Mouse (Mus musculus) heart, postnatal 36 days (tissue): ENCODE measurements around the gene Cntn5. TPM values are rescaled to one million over a fixed set of nuclear protein-coding genes. Genes with fewer than 3 reads are reported as not detected.
"Not testable (repeated sequence)": the region's sequence is repeated elsewhere in the genome, so short reads cannot be mapped to it uniquely, and the experiment has no call there.

Experiments used
- DNase-seq, 2 experiments: peaks; one replicate each; pipeline ENCODE4 v3.0.0; 2021 to 2022
- intact Hi-C: fragments of 180-260 bp; cut with DNase I; formaldehyde crosslinking; loops from one replicate; pipeline ENCODE4 v1.15.1; 2025
- total RNA-seq, 2 experiments: library from RNA; stranded (reverse); gene quantifications; 2 replicates each; pipeline ENCODE4 v1.2.3; 2021

Cntn5 gene
- total RNA-seq, 2 experiments from 2014 or later = 0.14 to 0.19 TPM

DNA sequence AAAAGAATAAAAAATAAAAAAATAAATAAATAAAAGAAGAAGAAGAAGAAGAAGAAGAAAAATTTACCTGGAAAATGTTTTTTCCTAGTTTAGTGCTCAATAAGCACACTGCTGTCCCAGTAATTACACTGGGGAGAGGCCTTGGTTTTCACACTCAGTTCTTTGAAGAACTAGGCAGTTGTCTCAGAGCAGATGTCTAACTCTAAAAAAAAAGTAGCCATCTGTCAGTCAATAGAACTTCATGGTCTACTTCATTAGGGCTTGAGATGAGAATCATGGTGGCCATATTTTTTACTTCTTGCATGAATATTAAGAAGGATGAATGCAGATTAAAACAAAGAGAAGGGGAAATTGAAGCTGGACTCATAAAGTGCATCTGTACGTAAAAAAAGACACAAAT is 246.5 kb downstream of the Cntn5 start:
- intact Hi-C loops = no loop called here
- no peak for DNase-seq

GRCm38 (mm10) chr9:10657144-10657748 is 247.3 kb downstream of the Cntn5 start:
- no peak for DNase-seq
- intact Hi-C loops = no loop called here

DNA sequence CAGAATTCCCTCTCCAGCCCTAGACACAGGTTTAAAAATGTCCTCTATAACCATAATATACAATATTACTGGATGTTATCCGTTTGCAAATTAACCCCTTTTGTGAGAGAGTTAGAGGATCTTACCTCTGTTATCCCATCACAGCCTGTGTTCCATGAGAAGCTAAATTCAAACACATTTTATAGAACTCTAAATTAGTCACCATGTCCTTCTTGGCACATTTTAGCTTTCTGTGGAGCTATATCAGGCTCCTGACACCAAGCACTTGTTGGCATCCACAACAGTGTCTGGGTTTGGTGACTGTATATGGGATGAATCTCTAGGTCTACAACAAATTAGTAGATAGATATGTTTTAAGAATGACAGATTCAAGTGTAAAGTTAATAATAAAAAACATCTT is 253.9 kb downstream of the Cntn5 start:
- intact Hi-C loops = no loop called here
- no peak for DNase-seq

DNA sequence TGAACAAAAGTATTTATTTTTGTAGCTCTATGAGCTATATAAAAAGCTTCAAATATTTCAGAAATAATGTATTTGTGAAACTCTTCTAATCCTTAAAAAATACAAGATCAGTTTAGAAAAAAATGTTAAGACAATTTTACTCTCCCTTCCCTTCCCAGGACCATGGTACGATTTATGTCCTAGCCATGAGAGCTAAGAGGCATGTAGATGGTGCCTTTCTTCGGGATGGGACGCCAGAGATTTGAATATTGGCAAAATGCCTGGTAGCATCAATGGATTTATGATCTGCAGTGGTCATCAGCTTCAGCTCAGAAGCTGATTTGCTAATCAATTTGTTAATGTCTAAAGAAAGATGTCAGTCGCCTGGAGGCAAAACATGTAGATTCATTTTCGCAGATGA is 258.6 kb downstream of the Cntn5 start:
- no peak for DNase-seq
- intact Hi-C loops = no loop called here

GRCm38 (mm10) chr9:10645045-10645830 is 259.3 kb downstream of the Cntn5 start:
- intact Hi-C loops = no loop called here
- DNase-seq = peak; percentile 31 to 44

GRCm38 (mm10) chr9:10618036-10618435 is 286.5 kb downstream of the Cntn5 start:
- no peak for DNase-seq
- intact Hi-C loops = no loop called here

DNA sequence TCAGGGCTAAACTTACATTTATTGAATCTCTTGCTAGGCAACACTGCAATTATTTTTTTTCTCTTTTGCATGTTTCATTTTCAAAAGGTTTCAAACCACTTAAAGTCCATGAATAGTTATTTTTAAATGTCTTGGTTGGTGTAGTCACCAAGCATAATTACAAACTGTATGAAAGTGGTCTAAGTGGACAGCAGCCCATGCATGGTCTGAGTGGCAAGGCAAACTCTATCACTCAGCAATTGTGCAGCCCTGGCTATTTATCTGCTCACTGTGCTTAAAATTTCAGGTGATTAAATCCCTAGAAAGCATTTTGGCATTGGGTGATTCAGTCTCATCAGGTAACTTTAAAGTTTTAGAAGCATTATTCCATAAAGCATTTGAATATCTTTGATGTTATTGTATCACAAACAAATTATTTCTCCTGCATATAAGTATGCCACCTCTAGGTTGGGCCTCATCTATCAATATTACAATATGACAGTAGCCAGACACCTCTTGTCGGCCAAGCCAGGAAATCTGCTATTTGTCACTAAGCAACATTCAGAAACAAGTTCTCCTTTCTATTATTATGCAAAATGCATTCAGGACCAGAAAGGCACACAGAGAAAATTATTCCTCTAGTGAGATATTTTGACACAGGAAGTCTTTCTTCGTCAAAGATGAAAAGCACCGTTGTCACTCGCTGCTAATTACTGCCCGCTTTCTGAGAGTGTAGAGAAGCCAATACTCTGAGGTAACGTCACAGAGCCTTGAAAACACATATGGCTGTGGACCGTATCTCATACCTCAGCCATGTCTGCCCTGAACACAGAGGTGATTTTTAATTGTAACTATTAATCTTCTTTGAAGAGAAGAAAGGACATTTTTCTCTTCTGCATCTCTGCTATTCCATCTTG is 329.0 kb downstream of the Cntn5 start:
- intact Hi-C loops = no loop called here
- DNase-seq = no peak

DNA sequence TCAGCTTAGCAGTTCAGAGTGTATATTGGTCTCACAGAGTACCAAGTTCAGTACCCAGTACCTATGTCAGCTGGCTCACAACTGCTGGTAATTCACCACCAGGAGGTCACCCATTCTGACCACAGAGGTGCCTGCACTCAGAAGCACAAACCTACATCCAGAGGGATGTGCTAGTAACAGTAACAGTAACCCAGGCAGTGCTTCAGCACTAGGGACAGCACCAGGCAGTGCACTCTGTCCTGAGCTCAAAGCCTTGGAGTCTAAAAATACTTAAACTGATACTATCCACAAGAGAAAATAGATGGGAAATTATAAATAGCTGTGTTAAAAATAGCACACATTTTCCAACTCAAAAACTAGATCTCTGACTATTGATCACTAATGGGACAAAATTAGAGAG is 334.7 kb downstream of the Cntn5 start:
- DNase-seq = no peak
- intact Hi-C loops = no loop called here

- intact Hi-C loops, DNase-seq: not testable (repeated sequence)
These were observed 363.7 kb downstream of the Cntn5 start for GRCm38 (mm10) chr9:10540877-10541276.

DNA sequence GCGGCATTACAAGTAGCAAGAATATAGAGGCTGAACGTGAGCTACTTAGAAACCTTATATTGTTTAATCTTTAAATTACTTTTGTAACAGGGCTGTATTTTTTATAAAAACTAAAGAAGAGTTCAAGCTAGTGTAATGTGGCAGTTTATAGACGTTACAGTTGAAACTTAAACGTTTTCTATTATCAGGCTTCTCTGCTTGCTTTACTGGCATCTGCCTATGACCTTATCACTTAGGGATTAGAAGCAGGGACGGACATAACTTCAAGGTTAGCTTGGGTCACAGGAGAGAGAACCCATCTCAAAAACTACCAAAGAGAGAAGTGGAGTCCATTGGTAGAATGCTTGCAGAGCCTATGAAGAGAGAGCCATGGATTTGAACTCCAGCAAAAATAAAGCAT is 372.3 kb downstream of the Cntn5 start:
- intact Hi-C loops = no loop called here
- no peak for DNase-seq

- DNase-seq = no peak
- intact Hi-C loops = no loop called here
These were observed 373.5 kb downstream of the Cntn5 start for GRCm38 (mm10) chr9:10531087-10531486.

DNA sequence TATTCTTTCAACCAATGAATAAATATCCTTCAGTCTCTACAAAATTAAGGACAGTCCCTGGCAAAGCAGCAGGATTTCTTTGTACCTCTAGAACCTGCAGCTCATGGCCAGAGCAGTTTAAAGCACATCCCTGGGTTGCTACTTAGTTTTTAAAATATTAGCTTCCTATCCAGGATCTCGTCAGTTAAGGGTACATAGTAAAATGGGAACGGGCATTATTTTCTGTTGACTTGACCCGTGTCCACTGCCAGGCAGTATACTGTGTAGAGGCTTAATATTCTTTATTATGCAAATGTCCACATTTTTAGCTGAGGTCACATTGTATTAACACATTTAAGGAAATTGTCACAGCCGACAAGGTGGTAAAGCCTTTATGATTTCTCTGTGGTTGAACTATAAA is 375.0 kb downstream of the Cntn5 start:
- no peak for DNase-seq
- intact Hi-C loops = no loop called here

GRCm38 (mm10) chr9:10529113-10529512 is 375.5 kb downstream of the Cntn5 start:
- intact Hi-C loops = no loop called here

DNA sequence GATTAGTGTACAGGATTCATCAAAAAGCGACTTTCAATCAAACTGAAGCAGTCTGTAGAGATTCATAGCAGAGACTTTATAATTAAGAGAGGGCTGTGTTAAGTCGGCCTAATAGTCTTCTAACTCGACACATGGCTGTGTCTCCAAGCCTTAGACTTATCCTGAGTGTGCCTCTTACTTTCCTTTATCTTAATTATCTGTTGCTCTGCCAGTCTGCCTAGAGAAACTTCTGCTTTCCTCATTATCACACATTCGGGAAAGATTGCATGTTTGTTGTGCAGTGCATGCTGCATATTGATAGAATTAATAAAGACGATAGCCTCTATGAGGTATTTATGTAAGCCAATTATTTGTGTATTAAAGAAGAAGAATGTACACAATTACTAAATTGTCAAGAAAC is 375.9 kb downstream of the Cntn5 start:
- DNase-seq = no peak
- intact Hi-C loops = no loop called here

More at GRCm38 (mm10) chr9:10529113-10529512, 375.5 kb downstream of the Cntn5 start:
- DNase-seq = no peak

DNA sequence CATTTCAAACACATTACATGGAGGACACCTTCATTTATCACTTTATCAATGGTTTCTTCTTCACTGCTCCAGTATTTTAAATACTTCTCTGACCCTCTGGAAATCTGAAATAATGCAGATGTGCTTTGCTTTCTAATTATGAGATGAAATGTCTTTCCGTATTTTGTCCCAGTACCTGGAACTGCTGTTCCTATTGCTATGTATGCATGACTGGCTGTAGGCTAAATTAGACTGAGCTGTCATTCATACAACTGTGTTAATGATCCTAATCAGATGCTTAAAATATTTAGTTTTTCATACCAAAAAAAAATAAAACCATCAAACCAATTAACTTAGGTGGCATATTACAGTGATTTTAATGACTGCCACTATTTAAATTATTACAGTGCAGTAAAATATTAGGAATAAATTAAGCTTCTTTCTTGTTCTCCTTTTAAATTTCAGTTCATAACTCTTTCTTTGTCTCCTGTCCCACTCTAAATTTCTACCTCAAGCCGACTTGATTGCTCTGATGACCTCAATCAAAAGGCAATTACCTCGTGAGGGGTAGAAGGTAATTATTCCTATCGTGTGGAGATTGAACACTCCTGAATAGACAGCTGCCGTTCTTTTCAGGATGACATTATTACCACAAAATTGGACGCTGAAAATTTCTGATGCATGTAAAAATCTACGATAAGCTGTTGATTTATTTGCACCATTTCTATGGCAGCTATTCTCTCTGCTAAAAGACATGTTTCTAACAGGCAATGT is 378.5 kb downstream of the Cntn5 start:
- intact Hi-C loops = no loop called here
- no peak for DNase-seq

- no peak for DNase-seq
- intact Hi-C loops = no loop called here
These were observed 382.0 kb downstream of the Cntn5 start for GRCm38 (mm10) chr9:10522604-10523003.

DNA sequence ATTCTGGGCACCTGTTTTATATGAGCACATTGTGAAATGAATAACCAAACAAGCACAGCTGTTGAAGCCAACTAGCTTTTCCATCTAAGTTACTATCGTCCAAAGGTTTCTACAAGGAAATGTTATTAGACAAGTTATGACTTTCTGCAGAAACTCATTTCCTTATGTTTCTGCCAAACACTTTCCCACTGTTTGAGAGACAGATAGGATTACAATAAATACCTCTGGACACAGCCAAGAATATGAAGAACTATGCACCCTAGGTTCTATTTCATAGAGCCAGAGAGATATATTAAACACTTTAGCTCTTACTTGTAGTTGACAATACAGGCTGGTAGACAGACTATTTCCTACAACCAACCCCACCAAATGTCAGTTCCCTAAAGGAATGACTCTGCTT is 383.5 kb downstream of the Cntn5 start:
- intact Hi-C loops = no loop called here
- DNase-seq = no peak

- intact Hi-C loops = no loop called here
- DNase-seq = no peak
These were observed 412.3 kb downstream of the Cntn5 start for GRCm38 (mm10) chr9:10492243-10492642.

DNA sequence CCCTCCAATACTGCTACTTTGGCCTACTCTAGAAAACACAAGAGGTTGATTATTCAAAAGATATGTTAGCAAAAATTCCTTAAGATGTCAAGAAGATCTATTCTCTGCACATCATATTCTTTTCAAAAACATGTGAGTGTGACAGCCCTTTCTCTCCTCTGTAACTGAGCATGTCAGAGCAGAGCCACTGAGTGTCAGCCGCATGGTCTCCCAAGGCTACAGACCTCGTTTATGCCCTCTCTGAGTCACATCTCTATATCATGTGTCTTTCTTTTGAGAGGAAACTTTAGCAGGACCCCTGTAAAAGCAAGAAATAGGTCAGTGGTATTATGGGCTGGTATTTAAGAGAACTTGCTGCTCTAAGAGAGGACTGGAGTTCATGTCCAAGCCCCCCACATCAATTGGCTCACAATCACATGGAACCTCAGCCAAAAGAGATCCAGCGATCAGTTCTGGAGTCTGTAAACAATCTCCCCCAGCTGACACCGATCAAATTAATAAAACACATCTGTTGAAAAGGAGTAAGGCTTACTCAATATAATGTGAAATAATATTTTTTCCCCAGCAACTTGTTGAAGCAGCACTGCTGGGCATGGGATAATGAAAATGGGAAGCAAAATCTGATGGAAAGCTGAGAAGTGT is 433.0 kb downstream of the Cntn5 start:
- no peak for DNase-seq
- intact Hi-C loops = no loop called here

DNA sequence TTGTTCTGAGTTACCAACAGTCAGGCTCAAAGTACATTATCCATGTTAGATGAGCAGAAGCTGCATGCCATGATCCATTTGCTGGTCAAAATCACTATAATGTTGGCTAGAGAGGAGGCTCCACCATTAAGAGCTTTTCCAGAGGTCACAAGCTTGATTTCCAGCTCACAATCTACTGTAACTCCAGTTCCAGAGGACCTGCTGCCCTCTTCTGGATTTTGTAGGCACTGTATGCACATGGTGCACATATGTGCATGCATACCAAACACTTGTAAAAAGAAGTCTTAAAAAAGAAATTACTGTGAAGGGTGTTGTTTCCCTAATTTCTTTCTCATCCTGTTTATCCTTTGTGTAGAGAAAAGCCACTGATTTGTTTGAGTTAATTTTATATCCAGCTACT is 439.8 kb downstream of the Cntn5 start:
- DNase-seq = no peak
- intact Hi-C loops = no loop called here
